Mouse (Mus musculus) C2C12 (cell line): ENCODE measurements at regions not wholly inside any gene's neighbourhood (a gene's known extent, or its start where the extent isn't known, plus 50 kb on each side); places are given as distances from the start of the nearest gene placed in this dataset.

Experiments
- CTCF ChIP-seq: IDR thresholded peaks from one replicate; pipeline ENCODE4 v1.5.1; 2011; ENCODE audit not compliant: control insufficient read depth, insufficient read depth, insufficient read length
- FOSL1 ChIP-seq: IDR thresholded peaks from one replicate; pipeline ENCODE4 v1.8.0; 2011; ENCODE audit warnings: mild to moderate bottlenecking, low read length; ENCODE audit not compliant: poor library complexity, insufficient read depth, severe bottlenecking
- MAX ChIP-seq: IDR thresholded peaks from one replicate; pipeline ENCODE4 v1.6.1; 2011; ENCODE audit warnings: mild to moderate bottlenecking, control low read depth
- MYOD1 ChIP-seq: IDR thresholded peaks from one replicate; pipeline ENCODE4 v1.6.1; 2011; ENCODE audit warnings: low read depth; ENCODE audit not compliant: control insufficient read depth, insufficient read length
- MYOG ChIP-seq: IDR thresholded peaks from one replicate; pipeline ENCODE4 v1.6.1; 2011; ENCODE audit not compliant: control insufficient read depth, insufficient read length; ENCODE audit errors: extremely low read depth
- USF1 ChIP-seq: IDR thresholded peaks from one replicate; pipeline ENCODE4 v1.6.1; 2011; ENCODE audit warnings: low read depth, mild to moderate bottlenecking, control low read depth, moderate library complexity

DNA sequence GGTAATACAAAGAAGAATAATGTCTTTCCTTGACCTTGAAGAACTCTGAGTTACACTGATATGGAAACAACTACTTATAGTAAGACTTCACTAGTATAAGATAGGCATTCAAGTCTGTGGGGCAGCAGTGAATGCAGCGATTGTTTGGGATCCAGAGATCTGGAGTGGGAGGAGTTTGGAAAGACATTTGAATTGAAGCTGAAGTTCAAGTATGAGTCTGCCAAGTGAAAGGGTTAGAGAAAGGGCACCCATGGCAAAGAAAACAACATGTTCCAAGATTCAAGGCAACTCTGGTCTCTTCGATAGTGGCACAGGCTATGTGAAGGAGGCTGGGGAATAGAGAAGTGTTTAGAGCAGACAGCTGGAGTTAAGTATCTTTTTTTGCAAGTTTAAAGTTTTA lies 275.3 kb downstream of the Tmsb4x start:
- TF ChIP-seq CTCF (no peak), MYOD1 (no peak), FOSL1 (no peak), USF1 (no peak), MAX (no peak), MYOG (no peak)
